In genomic region chr7:128459791-128460130, GRCm38 (mm10) we compare ENCODE assay signal across 8 mouse cellular contexts. TPM values are rescaled to one million over a fixed set of nuclear protein-coding genes. Genes with fewer than 3 reads are reported as not detected.
A peak's percentile ranks its signal among the peaks of the same experiment; 100 is the strongest.
DNase-seq lines count a peak whose midpoint lies in the region; ATAC-seq and TF ChIP-seq lines count a peak whose summit lies in the region.

No protein-coding gene starts in this region.

- ATAC-seq in lung, embryonic 15.5 days (ENCODE audit: borderline replicate concordance, extremely low read depth, low FRiP score, low TSS enrichment) = no peak
- no peak for ATAC-seq in limb, embryonic 11.5 days (ENCODE audit: insufficient number of reproducible peaks, low FRiP score, low TSS enrichment, low read depth)

- no peaks in the 10 kb centered on the region for H3K9me3 ChIP-seq in lung, embryonic 15.5 days
- no peaks in the 10 kb centered on the region for H3K9me3 ChIP-seq in limb, embryonic 11.5 days (ENCODE audit: control insufficient read depth, low read length)

- TF ChIP-seq POLR2A in embryonic fibroblast, embryonic 13.5 days (IDR thresholded peaks at IDR 0.05; ENCODE audit: low read depth, low read length) = no peak
- no peak for TF ChIP-seq POLR2A in olfactory bulb, adult 2 months (IDR thresholded peaks at IDR 0.05; ENCODE audit: insufficient read depth, low read depth, low read length)

- H3K27ac ChIP-seq in lung, embryonic 15.5 days = no peak overlapping the region
- H3K27ac ChIP-seq in embryonic fibroblast, embryonic 13.5 days (ENCODE audit: insufficient read depth, low read length) = peak overlapping the region; percentile 57
- no peak overlapping the region for H3K27ac ChIP-seq in limb, embryonic 11.5 days (replicated peaks; ENCODE audit: low read depth, low read length)
- H3K27ac ChIP-seq in olfactory bulb, adult 2 months (ENCODE audit: insufficient read depth, low read depth, low read length) = no peak overlapping the region

- peak overlapping the region; percentile 88 for H3K4me3 ChIP-seq in lung, embryonic 15.5 days
- peak overlapping the region; percentile 87 for H3K4me3 ChIP-seq in embryonic fibroblast, embryonic 13.5 days (ENCODE audit: insufficient read depth, low read length)
- H3K4me3 ChIP-seq in limb, embryonic 11.5 days (ENCODE audit: low read depth, low read length) = peak overlapping the region; percentile 95
- H3K4me3 ChIP-seq in olfactory bulb, adult 2 months (ENCODE audit: insufficient read depth, low read depth, low read length) = peak overlapping the region; percentile 92

- H3K36me3 ChIP-seq in lung, embryonic 15.5 days = peaks cover under 1% of the 10 kb centered on the region; the same call in 1 of the 2 replicates
- H3K36me3 ChIP-seq in limb, embryonic 11.5 days (ENCODE audit: control insufficient read depth, insufficient read depth, low read length) = no peaks in the 10 kb centered on the region; the same call in 1 of the 2 replicates

- TF ChIP-seq CTCF in embryonic fibroblast, embryonic 13.5 days (IDR thresholded peaks at IDR 0.05; ENCODE audit: borderline replicate concordance, insufficient read depth, low read length) = no peak
- no peak for TF ChIP-seq CTCF in olfactory bulb, adult 2 months (IDR thresholded peaks at IDR 0.05; ENCODE audit: insufficient read depth, low read depth, low read length)

- peaks cover 24% of the 10 kb centered on the region for H3K4me1 ChIP-seq in lung, embryonic 15.5 days
- H3K4me1 ChIP-seq in embryonic fibroblast, embryonic 13.5 days (ENCODE audit: control insufficient read depth, insufficient read depth, low read length) = no peaks in the 10 kb centered on the region; the same call in 1 of the 2 replicates
- H3K4me1 ChIP-seq in limb, embryonic 11.5 days (ENCODE audit: control insufficient read depth, insufficient read depth, low read length) = peaks cover 3% of the 10 kb centered on the region; the same call in 1 of the 2 replicates
- no peaks in the 10 kb centered on the region for H3K4me1 ChIP-seq in olfactory bulb, adult 2 months (ENCODE audit: control insufficient read depth, insufficient read depth, low read length)

- WGBS in lung, embryonic 15.5 days = 10% methylated on average over 4 of the region's 4 CpGs
- WGBS in limb, embryonic 11.5 days = 23% methylated on average over 4 of the region's 4 CpGs
- 9% methylated on average over 4 of the region's 4 CpGs for WGBS in olfactory bulb, adult 2 months

- peak overlapping the region; percentile 96 for H3K9ac ChIP-seq in lung, embryonic 15.5 days
- peak overlapping the region; percentile 47 for H3K9ac ChIP-seq in limb, embryonic 11.5 days (ENCODE audit: low read length)

- peak overlapping the region; percentile 75 for H3K4me2 ChIP-seq in lung, embryonic 15.5 days
- H3K4me2 ChIP-seq in limb, embryonic 11.5 days (ENCODE audit: low read depth, severe bottlenecking) = peak overlapping the region; percentile 78

- no peaks in the 10 kb centered on the region for H3K27me3 ChIP-seq in lung, embryonic 15.5 days
- H3K27me3 ChIP-seq in limb, embryonic 11.5 days (ENCODE audit: control insufficient read depth, insufficient read depth, low read length) = no peaks in the 10 kb centered on the region

- no peak for DNase-seq in lung, postnatal 14 days
- DNase-seq in limb, embryonic 11.5 days (ENCODE audit: low spot score) = no peak
- no peak for DNase-seq in layer of hippocampus, adult 9-11 months
- DNase-seq in frontal cortex, postnatal 25 days (ENCODE audit: low spot score in 2 of 2) = no peak
- DNase-seq in lung, postnatal 4 days = no peak

RNA-seq across cellular contexts. Expression of gene Tial1, which starts 1.8 kb away (rescaled TPM):
- polyA plus RNA-seq in lung, embryonic 15.5 days (2015; fragmentation: Nextera tagmentation; extraction: Ambion mirVana) = 24.9 and 26.2 TPM in 2 replicates
- 111 and 123 TPM in 2 replicates for polyA plus RNA-seq in embryonic fibroblast, embryonic 13.5 days (2011; ENCODE audit: insufficient read length, low read depth, missing spikeins)
- 39.5 and 42.2 TPM in 2 replicates for polyA plus RNA-seq in limb, embryonic 11.5 days (2014; fragmentation: Nextera tagmentation; extraction: Ambion mirVana)
- polyA plus RNA-seq in olfactory bulb, adult 2 months (2012; ENCODE audit: insufficient read depth, insufficient read length, low replicate concordance, missing spikeins) = not detected in 2 replicates

RNA-seq across cellular contexts. Expression of gene Rgs10, which starts 41.2 kb away (rescaled TPM):
- polyA plus RNA-seq in lung, embryonic 15.5 days (2015; fragmentation: Nextera tagmentation; extraction: Ambion mirVana) = 35.1 and 36.6 TPM in 2 replicates
- polyA plus RNA-seq in embryonic fibroblast, embryonic 13.5 days (2011; ENCODE audit: insufficient read length, low read depth, missing spikeins) = 15.8 and 26.6 TPM in 2 replicates
- polyA plus RNA-seq in limb, embryonic 11.5 days (2014; fragmentation: Nextera tagmentation; extraction: Ambion mirVana) = 5.9 and 7.0 TPM in 2 replicates
- polyA plus RNA-seq in olfactory bulb, adult 2 months (2012; ENCODE audit: insufficient read depth, insufficient read length, low replicate concordance, missing spikeins) = not detected in 2 replicates
